Mouse (Mus musculus): ENCODE results near the gene Wars. TPM values are rescaled to one million over a fixed set of nuclear protein-coding genes. Genes with fewer than 3 reads are reported as not detected.

The Wars gene
- polyA plus RNA-seq, 1 experiment from 2014 or later: 128 TPM

DNA sequence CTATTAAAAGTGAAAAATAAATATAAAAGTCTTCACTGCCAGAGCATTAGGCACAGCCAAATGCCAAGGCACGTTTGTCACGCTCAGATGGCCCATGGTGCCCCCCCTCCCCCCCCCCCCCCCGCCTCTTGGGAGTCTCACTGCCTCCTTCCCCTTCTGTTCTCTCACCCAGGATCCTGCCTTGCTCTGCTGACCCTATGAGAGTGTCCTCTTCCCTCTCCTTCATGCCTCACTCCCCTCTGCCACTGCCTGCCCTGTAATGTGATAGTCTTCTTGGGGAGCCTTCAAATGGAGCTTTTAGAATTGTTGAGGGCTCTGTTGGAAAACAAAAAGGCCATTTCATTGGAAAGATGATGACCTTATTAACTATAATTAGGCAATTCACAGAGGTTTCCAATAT, 38.1 kb upstream of the Wars start:
- DNase-seq (ENCODE audit: low spot score, missing footprints): no peak
- ATAC-seq (ENCODE audit: low FRiP score): no peak
- Histone ChIP-seq H3K4me2 (no peak overlapping the region), H3K36me3 (ENCODE audit: control insufficient read depth, insufficient read depth, low read length) (no peaks in the 10 kb centered on the region), H3K9ac (ENCODE audit: low read length) (no peak overlapping the region), H3K27me3 (ENCODE audit: control insufficient read depth, insufficient read depth, low read length) (no peaks in the 10 kb centered on the region), H3K4me1 (ENCODE audit: control insufficient read depth, insufficient read depth, low read length) (no peaks in the 10 kb centered on the region; the same call in 1 of the 2 replicates), H3K27ac (ENCODE audit: low read depth, low read length) (no peak overlapping the region), H3K4me3 (ENCODE audit: low read depth, low read length) (no peak overlapping the region), H3K9me3 (ENCODE audit: control insufficient read depth, low read length) (no peaks in the 10 kb centered on the region)
- WGBS: 26% methylated on average over 2 of the region's 3 CpGs

DNA sequence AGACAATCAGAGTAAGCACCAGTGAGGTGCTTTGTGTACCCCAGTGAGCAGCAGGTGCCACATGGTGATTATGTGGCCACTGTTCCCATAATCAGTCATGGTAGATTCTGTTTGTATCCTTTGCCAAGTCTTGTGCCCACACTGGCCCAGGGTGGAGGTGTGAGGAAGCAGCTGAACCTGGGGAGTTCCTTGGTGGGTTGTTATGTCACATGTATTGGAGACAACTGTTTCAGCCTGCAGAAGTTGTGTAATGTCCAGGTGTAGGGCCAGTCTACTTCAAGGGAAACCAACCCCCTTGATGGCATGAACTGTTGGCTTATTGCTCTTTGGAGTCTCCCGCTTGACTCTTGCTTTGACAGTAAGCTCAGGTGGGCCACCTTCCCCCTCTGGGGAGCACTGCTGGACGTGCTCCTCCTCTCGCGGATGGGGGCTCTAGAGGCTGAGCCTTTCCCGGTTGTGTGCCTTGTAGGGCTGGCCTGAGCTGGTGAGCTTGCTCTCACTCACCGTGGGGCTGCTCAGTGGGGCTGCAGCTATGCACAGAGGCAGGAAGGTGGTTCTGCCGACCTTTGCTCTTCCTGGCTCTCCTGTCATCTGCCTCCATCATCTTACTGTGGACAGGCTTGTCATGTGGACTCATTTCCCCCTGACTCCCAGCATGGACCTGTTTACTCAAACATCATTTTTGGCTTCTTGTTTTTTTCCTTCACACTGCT, 37.5 kb upstream of the Wars start:
- Histone ChIP-seq H3K27ac (ENCODE audit: low read depth, low read length) (no peak overlapping the region), H3K27me3 (ENCODE audit: control insufficient read depth, insufficient read depth, low read length) (no peaks in the 10 kb centered on the region), H3K4me3 (ENCODE audit: low read depth, low read length) (no peak overlapping the region), H3K36me3 (ENCODE audit: control insufficient read depth, insufficient read depth, low read length) (no peaks in the 10 kb centered on the region), H3K4me2 (no peak overlapping the region), H3K9me3 (ENCODE audit: control insufficient read depth, low read length) (no peaks in the 10 kb centered on the region), H3K4me1 (ENCODE audit: control insufficient read depth, insufficient read depth, low read length) (no peaks in the 10 kb centered on the region; the same call in 1 of the 2 replicates), H3K9ac (ENCODE audit: low read length) (no peak overlapping the region)
- 61% methylated on average over 7 of the region's 7 CpGs for WGBS
- DNase-seq (ENCODE audit: low spot score, missing footprints): no peak
- no peak for ATAC-seq (ENCODE audit: low FRiP score)

DNA sequence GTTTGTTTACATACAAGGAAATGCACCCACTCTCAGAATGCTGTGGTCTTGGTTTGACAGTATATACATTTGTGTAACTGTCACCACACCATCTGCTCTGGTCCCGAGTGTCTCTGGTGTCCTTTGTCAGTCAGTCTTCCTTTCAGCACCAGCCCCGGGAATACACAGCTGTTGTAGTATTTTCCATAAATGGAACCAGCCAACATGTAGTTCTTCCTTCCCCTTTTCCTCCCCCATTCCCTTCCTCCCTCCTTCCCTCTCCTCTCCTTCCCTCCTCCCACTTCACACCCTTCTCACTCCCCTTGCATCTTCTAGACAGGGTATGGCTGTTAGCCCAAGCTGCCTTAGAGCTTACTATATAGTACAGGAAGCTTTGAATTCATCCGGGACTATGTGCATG, 35.5 kb upstream of the Wars start:
- Histone ChIP-seq H3K4me3 (ENCODE audit: low read depth, low read length) (no peak overlapping the region), H3K27me3 (ENCODE audit: control insufficient read depth, insufficient read depth, low read length) (no peaks in the 10 kb centered on the region), H3K27ac (ENCODE audit: low read depth, low read length) (no peak overlapping the region), H3K36me3 (ENCODE audit: control insufficient read depth, insufficient read depth, low read length) (no peaks in the 10 kb centered on the region), H3K4me2 (no peak overlapping the region), H3K9ac (ENCODE audit: low read length) (no peak overlapping the region), H3K4me1 (ENCODE audit: control insufficient read depth, insufficient read depth, low read length) (no peaks in the 10 kb centered on the region; the same call in 1 of the 2 replicates), H3K9me3 (ENCODE audit: control insufficient read depth, low read length) (no peaks in the 10 kb centered on the region)
- ATAC-seq (ENCODE audit: low FRiP score): no peak
- WGBS: 83% methylated on average over 3 of the region's 3 CpGs
- DNase-seq (ENCODE audit: low spot score, missing footprints): no peak

DNA sequence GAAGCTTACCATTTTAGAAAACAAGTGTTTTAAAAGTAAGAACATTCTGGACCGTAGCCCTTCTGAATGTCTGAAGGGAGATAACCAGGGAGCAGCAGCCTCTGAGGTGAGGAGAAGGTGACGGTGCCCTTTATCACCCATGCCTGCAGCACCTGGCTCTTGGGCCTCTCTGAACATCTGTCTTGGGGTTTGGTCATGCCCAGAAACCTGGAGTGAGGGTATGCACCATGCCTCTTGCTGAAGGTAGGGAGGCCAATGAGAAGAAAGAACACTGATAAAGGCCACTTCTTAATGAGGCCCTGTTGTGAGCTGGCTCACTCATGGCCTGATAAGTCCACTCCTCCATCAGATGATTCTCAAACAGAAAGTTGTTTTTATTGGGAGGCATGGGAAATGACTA, 34.3 kb upstream of the Wars start:
- Histone ChIP-seq H3K4me3 (ENCODE audit: low read depth, low read length) (no peak overlapping the region), H3K36me3 (ENCODE audit: control insufficient read depth, insufficient read depth, low read length) (no peaks in the 10 kb centered on the region), H3K9me3 (ENCODE audit: control insufficient read depth, low read length) (no peaks in the 10 kb centered on the region), H3K27me3 (ENCODE audit: control insufficient read depth, insufficient read depth, low read length) (no peaks in the 10 kb centered on the region), H3K27ac (ENCODE audit: low read depth, low read length) (no peak overlapping the region), H3K4me2 (no peak overlapping the region), H3K4me1 (ENCODE audit: control insufficient read depth, insufficient read depth, low read length) (no peaks in the 10 kb centered on the region; the same call in 1 of the 2 replicates), H3K9ac (ENCODE audit: low read length) (no peak overlapping the region)
- ATAC-seq (ENCODE audit: low FRiP score) (no peak), DNase-seq (ENCODE audit: low spot score, missing footprints) (no peak)
- WGBS: 82% methylated on average over 2 of the region's 2 CpGs

DNA sequence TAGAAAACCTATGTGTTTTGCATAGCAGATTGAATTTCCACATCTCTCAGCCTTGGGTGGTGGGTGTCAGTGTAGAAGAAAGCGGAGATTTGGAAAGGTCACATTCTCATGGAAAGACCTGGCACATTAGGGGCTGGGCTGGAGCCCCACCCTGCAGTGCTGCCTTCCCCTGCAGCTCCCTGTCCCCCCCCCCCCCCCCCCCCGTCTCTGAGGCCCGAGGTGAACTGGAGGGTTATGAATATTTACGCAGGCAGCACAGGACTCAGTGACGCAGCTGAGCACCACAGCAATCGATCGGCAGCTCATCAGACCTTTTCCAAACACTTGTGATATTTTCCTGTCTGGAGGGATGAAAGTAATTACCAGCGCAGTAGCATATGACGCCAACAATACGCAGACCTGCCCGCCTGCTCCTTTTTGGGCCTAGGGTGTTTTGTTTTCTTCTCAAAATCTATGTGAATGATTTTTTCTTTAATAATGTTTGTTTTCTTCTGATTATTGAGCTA, 32.7 kb upstream of the Wars start:
- Histone ChIP-seq H3K4me1 (ENCODE audit: control insufficient read depth, insufficient read depth, low read length) (no peaks in the 10 kb centered on the region), H3K9ac (ENCODE audit: low read length) (no peak overlapping the region), H3K4me2 (no peak overlapping the region), H3K36me3 (ENCODE audit: control insufficient read depth, insufficient read depth, low read length) (no peaks in the 10 kb centered on the region), H3K9me3 (ENCODE audit: control insufficient read depth, low read length) (no peaks in the 10 kb centered on the region), H3K4me3 (ENCODE audit: low read depth, low read length) (no peak overlapping the region), H3K27ac (ENCODE audit: low read depth, low read length) (no peak overlapping the region), H3K27me3 (ENCODE audit: control insufficient read depth, insufficient read depth, low read length) (no peaks in the 10 kb centered on the region)
- DNase-seq (ENCODE audit: low spot score, missing footprints) (peak; percentile 77), ATAC-seq (ENCODE audit: low FRiP score) (peak; percentile 75)
- WGBS: 62% methylated on average over 9 of the region's 11 CpGs

DNA sequence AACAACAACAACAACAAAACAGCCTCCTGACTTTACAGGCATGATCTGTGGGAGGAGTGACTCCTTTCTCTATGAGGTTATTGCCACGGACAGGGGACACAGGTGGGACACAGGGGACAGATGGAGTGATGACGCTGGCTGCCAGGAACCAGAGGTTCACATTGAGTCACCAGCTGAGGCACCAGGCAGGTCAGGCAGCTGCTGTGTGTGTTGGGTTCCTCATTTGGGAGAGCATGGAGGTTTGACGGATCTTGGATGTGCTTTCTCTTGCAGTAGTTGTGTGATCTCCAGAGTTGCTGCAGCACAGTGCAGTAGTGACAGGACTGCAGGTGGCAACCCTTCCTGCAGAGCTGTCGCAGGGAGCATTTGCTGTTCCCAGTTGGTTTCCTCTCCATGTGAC, 24.8 kb upstream of the Wars start:
- WGBS: 68% methylated on average over 4 of the region's 4 CpGs

DNA sequence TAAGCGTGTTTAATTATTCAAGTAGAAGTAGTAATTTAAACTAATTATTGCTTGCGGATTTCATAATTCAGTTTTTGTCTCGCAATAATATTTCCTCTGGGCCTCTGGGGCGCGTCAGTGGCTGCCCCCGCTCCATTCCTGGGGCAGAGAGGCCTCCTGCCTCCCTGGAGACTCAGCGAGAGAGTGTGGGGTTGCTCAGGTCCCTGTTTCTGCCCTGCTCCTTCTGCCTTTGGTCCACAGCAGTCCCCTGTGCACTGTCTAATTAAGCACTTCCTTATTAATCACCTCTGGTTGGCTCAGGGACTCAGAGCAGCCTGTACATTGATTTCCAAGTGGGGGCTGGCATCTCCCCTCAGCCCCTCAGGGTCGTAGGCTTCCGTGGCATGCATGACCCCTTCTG, 23.5 kb upstream of the Wars start:
- H3K4me2 ChIP-seq: no peak overlapping the region
- no peaks in the 10 kb centered on the region for H3K27me3 ChIP-seq (ENCODE audit: control insufficient read depth, insufficient read depth, low read length)
- no peak overlapping the region for H3K27ac ChIP-seq (ENCODE audit: low read depth, low read length)
- H3K4me1 ChIP-seq (ENCODE audit: control insufficient read depth, insufficient read depth, low read length): peaks cover 45% of the 10 kb centered on the region
- H3K36me3 ChIP-seq (ENCODE audit: control insufficient read depth, insufficient read depth, low read length): no peaks in the 10 kb centered on the region
- H3K9ac ChIP-seq (ENCODE audit: low read length): no peak overlapping the region
- DNase-seq (ENCODE audit: low spot score, missing footprints) (no peak), ATAC-seq (ENCODE audit: low FRiP score) (peak; percentile 22; the same call in 1 of the 2 replicates)
- no peaks in the 10 kb centered on the region for H3K9me3 ChIP-seq (ENCODE audit: control insufficient read depth, low read length)
- H3K4me3 ChIP-seq (ENCODE audit: low read depth, low read length): no peak overlapping the region
- 61% methylated on average over 9 of the region's 9 CpGs for WGBS

More for the DNA sequence above, 24.8 kb upstream of the Wars start:
- Histone ChIP-seq H3K36me3 (ENCODE audit: control insufficient read depth, insufficient read depth, low read length) (no peaks in the 10 kb centered on the region), H3K9me3 (ENCODE audit: control insufficient read depth, low read length) (no peaks in the 10 kb centered on the region), H3K4me3 (ENCODE audit: low read depth, low read length) (no peak overlapping the region), H3K4me2 (no peak overlapping the region), H3K27ac (ENCODE audit: low read depth, low read length) (no peak overlapping the region), H3K4me1 (ENCODE audit: control insufficient read depth, insufficient read depth, low read length) (peaks cover 40% of the 10 kb centered on the region), H3K27me3 (ENCODE audit: control insufficient read depth, insufficient read depth, low read length) (no peaks in the 10 kb centered on the region), H3K9ac (ENCODE audit: low read length) (no peak overlapping the region)
- no peak for ATAC-seq (ENCODE audit: low FRiP score)
- DNase-seq (ENCODE audit: low spot score, missing footprints): no peak

DNA sequence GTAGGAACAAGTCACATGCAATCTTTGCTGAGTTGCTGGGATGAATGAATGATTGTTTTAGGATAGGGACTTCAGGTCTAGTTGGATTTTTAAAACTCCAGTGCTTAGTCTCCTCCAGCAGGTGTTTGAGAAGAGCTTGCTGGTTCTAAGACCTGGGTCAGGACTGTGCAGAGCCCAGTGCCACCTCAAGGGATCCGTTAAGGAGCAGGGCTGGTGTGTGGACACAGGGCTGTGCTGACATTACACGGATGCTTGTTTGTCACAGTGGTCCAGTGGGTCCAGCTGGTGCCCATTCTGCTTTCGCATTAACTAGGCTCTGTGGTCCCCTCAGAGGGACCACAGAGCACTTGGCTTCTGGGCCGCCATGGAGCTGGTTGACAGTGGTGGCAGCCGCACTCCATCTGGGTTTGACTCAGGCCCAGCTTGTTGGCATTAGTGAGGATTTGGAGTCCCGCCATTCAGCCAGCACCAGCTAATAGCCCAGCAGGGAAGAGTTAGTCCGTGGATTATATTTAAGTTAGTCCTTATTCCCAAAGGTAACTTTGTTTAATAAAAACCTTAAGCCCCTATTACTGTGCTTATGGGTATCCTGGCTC, 22.6 kb upstream of the Wars start:
- no peak overlapping the region; the same call in 1 of the 2 replicates for H3K9ac ChIP-seq (ENCODE audit: low read length)
- 47% methylated on average over 7 of the region's 7 CpGs for WGBS
- peak; percentile 85 for DNase-seq (ENCODE audit: low spot score, missing footprints)
- peak overlapping the region; percentile 51 for H3K27ac ChIP-seq (ENCODE audit: low read depth, low read length)
- no peak overlapping the region for H3K4me2 ChIP-seq
- H3K4me1 ChIP-seq (ENCODE audit: control insufficient read depth, insufficient read depth, low read length): peaks cover 45% of the 10 kb centered on the region
- H3K27me3 ChIP-seq (ENCODE audit: control insufficient read depth, insufficient read depth, low read length): no peaks in the 10 kb centered on the region
- peak; percentile 62 for ATAC-seq (ENCODE audit: low FRiP score)
- no peak overlapping the region for H3K4me3 ChIP-seq (ENCODE audit: low read depth, low read length)
- no peaks in the 10 kb centered on the region for H3K9me3 ChIP-seq (ENCODE audit: control insufficient read depth, low read length)
- no peaks in the 10 kb centered on the region for H3K36me3 ChIP-seq (ENCODE audit: control insufficient read depth, insufficient read depth, low read length)

DNA sequence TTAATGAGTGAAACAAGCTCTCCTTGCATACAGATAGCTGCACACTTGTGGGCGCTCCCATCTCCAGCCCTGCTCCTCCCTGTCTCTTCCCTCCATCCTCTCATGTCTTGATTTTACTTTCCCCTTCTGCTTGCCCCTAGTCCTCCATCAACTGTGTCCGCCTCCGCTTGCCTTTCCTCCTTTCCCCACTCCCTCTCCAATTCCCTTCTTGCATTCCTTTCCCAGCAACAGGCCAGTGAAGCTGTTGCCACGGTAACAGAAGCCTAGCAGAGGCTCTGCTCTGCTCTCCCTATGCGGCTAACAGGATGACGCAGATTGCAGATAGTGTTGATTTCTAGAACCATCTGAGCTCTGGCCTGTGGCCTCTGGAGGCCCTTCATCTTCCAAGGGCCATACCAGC, 21.9 kb upstream of the Wars start:
- DNase-seq (ENCODE audit: low spot score, missing footprints) (peak; percentile 89), ATAC-seq (ENCODE audit: low FRiP score) (peak; percentile 86)
- Histone ChIP-seq H3K9me3 (ENCODE audit: control insufficient read depth, low read length) (no peaks in the 10 kb centered on the region), H3K27me3 (ENCODE audit: control insufficient read depth, insufficient read depth, low read length) (no peaks in the 10 kb centered on the region), H3K4me2 (no peak overlapping the region), H3K9ac (ENCODE audit: low read length) (0 out of 2 replicates have a peak overlapping the region, but pooled peaks have one; percentile 20), H3K4me3 (ENCODE audit: low read depth, low read length) (no peak overlapping the region), H3K4me1 (ENCODE audit: control insufficient read depth, insufficient read depth, low read length) (peaks cover 45% of the 10 kb centered on the region), H3K36me3 (ENCODE audit: control insufficient read depth, insufficient read depth, low read length) (no peaks in the 10 kb centered on the region), H3K27ac (ENCODE audit: low read depth, low read length) (peak overlapping the region; percentile 51)
- WGBS: 10% methylated on average over 6 of the region's 6 CpGs

Measured in midbrain, embryonic 11.5 days (tissue).